Mouse (Mus musculus) MEL (cell line): ENCODE measurements around the gene Pax6. TPM values are rescaled to one million over a fixed set of nuclear protein-coding genes. Genes with fewer than 3 reads are reported as not detected.
A peak's percentile ranks its signal among the peaks of the same experiment; 100 is the strongest.

ENCODE experiments used
- DNase-seq: peaks from one replicate; pipeline ENCODE4 v3.0.0; 2011; ENCODE audit warnings: low read depth, low spot score
- H3K27ac ChIP-seq: 2 replicates; pipeline ENCODE4 v1.5.1; 2012; ENCODE audit warnings: low read depth, mild to moderate bottlenecking, control low read depth, low read length, moderate library complexity; ENCODE audit not compliant: control insufficient read depth
- H3K27me3 ChIP-seq, 2 experiments: fragments of 150-350 bp in 1 of 2; sonication (generic) in 1 of 2; 2 replicates each; pipeline ENCODE4 v1.6.1; 2012; ENCODE audit warnings: low read length in 2 of 2, mild to moderate bottlenecking in 2 of 2, improper control_type of control experiment in 1 of 2, moderate library complexity in 1 of 2; ENCODE audit not compliant: insufficient read depth in 2 of 2, control insufficient read depth in 1 of 2
- H3K36me3 ChIP-seq, 2 experiments: 2 replicates each; pipeline ENCODE4 v1.6.1; 2012 to 2014; ENCODE audit warnings: low read length in 2 of 2, improper control_type of control experiment in 1 of 2, inconsistent platforms in 1 of 2, mild to moderate bottlenecking in 1 of 2; ENCODE audit not compliant: insufficient read depth in 2 of 2, control insufficient read depth in 1 of 2
- H3K4me1 ChIP-seq, 2 experiments: fragments of 150-350 bp in 1 of 2; sonication (generic) in 1 of 2; 2 replicates each; pipeline ENCODE4 v1.6.1; 2012; ENCODE audit warnings: low read length in 2 of 2, improper control_type of control experiment in 1 of 2, mild to moderate bottlenecking in 1 of 2; ENCODE audit not compliant: insufficient read depth in 2 of 2, control insufficient read depth in 1 of 2
- H3K4me3 ChIP-seq, 2 experiments: fragments of 150-350 bp in 1 of 2; sonication (generic) in 1 of 2; 2 replicates each; pipeline ENCODE4 v1.5.1; 2012; ENCODE audit warnings: low read depth in 2 of 2, low read length in 2 of 2, mild to moderate bottlenecking in 2 of 2, moderate library complexity in 2 of 2, control low read depth in 1 of 2, improper control_type of control experiment in 1 of 2; ENCODE audit not compliant: control insufficient read depth in 1 of 2, insufficient read depth in 1 of 2
- H3K79me2 ChIP-seq: 2 replicates; pipeline ENCODE4 v1.6.1; 2012; ENCODE audit warnings: mild to moderate bottlenecking, low read length, moderate library complexity; ENCODE audit not compliant: control insufficient read depth, poor library complexity, insufficient read depth
- H3K9ac ChIP-seq: 2 replicates; pipeline ENCODE4 v1.6.1; 2012; ENCODE audit warnings: low read depth, mild to moderate bottlenecking, control low read depth, low read length, moderate library complexity; ENCODE audit not compliant: control insufficient read depth, poor library complexity, severe bottlenecking
- H3K9me3 ChIP-seq: fragments of 150-350 bp; sonication (generic); replicated peaks from 2 replicates; pipeline ENCODE4 v1.6.1; 2012; ENCODE audit warnings: mild to moderate bottlenecking, low read length, improper control_type of control experiment, moderate library complexity; ENCODE audit not compliant: insufficient read depth
- BHLHE40 ChIP-seq: IDR thresholded peaks from 2 replicates; pipeline ENCODE4 v1.6.1; 2012; ENCODE audit warnings: low read depth, mild to moderate bottlenecking, inconsistent platforms, low read length, improper control_type of control experiment, borderline replicate concordance
- CHD1 ChIP-seq: IDR thresholded peaks from 2 replicates; pipeline ENCODE4 v1.6.1; 2012; ENCODE audit warnings: low read depth, mild to moderate bottlenecking, inconsistent platforms, low read length, improper control_type of control experiment
- E2F4 ChIP-seq: IDR thresholded peaks from 2 replicates; pipeline ENCODE4 v1.6.1; 2011; ENCODE audit warnings: low read depth, low read length, improper control_type of control experiment, borderline replicate concordance
- ELF1 ChIP-seq: IDR thresholded peaks from 2 replicates; pipeline ENCODE4 v1.6.1; 2014; ENCODE audit warnings: low read depth, mild to moderate bottlenecking, inconsistent platforms, low read length, improper control_type of control experiment, moderate library complexity
- EP300 ChIP-seq, 2 experiments: IDR thresholded peaks; 2 replicates each; pipeline ENCODE4 v1.6.1; 2011; ENCODE audit warnings: improper control_type of control experiment in 2 of 2, low read length in 2 of 2, low read depth in 1 of 2, mild to moderate bottlenecking in 1 of 2
- ETS1 ChIP-seq: IDR thresholded peaks from 2 replicates; pipeline ENCODE4 v1.6.1; 2012; ENCODE audit warnings: low read depth, mild to moderate bottlenecking, inconsistent platforms, low read length, improper control_type of control experiment, moderate library complexity
- GATA1 ChIP-seq: IDR thresholded peaks from 2 replicates; pipeline ENCODE4 v1.6.1; 2011; ENCODE audit warnings: low read depth, low read length, improper control_type of control experiment
- HCFC1 ChIP-seq: IDR thresholded peaks from 2 replicates; pipeline ENCODE4 v1.6.1; 2012; ENCODE audit warnings: low read depth, mild to moderate bottlenecking, inconsistent platforms, low read length, improper control_type of control experiment, moderate library complexity
- KAT2A ChIP-seq: conservative IDR thresholded peaks from 2 replicates; pipeline ENCODE4 v1.6.1; 2012; ENCODE audit warnings: low read depth, low read length, improper control_type of control experiment, inconsistent platforms
- MAX ChIP-seq: IDR thresholded peaks from 2 replicates; pipeline ENCODE4 v1.6.1; 2011; ENCODE audit warnings: low read length, improper control_type of control experiment
- MYC ChIP-seq: IDR thresholded peaks from 2 replicates; pipeline ENCODE4 v1.6.1; 2011; ENCODE audit warnings: low read depth, mild to moderate bottlenecking, low read length, improper control_type of control experiment, moderate library complexity
- NRF1 ChIP-seq: IDR thresholded peaks from 2 replicates; pipeline ENCODE4 v1.6.1; 2014; ENCODE audit warnings: low read depth, mild to moderate bottlenecking, inconsistent platforms, low read length, improper control_type of control experiment, moderate library complexity; ENCODE audit not compliant: poor library complexity, insufficient read depth, severe bottlenecking
- POLR2A ChIP-seq, 2 experiments: IDR thresholded peaks; 2 replicates each; pipeline ENCODE4 v1.6.1; 2011 to 2012; ENCODE audit warnings: low read length in 2 of 2, mild to moderate bottlenecking in 2 of 2, control low read depth in 1 of 2, improper control_type of control experiment in 1 of 2, low read depth in 1 of 2, moderate library complexity in 1 of 2; ENCODE audit not compliant: control insufficient read depth in 1 of 2, insufficient read depth in 1 of 2, poor library complexity in 1 of 2
- POLR2AphosphoS2 ChIP-seq: IDR thresholded peaks from 2 replicates; pipeline ENCODE4 v1.6.1; 2011; ENCODE audit warnings: low read length, improper control_type of control experiment
- POLR2AphosphoS5 ChIP-seq: IDR thresholded peaks from 2 replicates; pipeline ENCODE4 v1.6.1; 2012; ENCODE audit warnings: low read depth, borderline replicate concordance, mild to moderate bottlenecking, inconsistent platforms, low read length, moderate library complexity, mixed read lengths
- RAD21 ChIP-seq: IDR thresholded peaks from 2 replicates; pipeline ENCODE4 v1.6.1; 2011; ENCODE audit warnings: mild to moderate bottlenecking, low read depth, low read length, improper control_type of control experiment
- RCOR1 ChIP-seq: IDR thresholded peaks from 2 replicates; pipeline ENCODE4 v1.6.1; 2012; ENCODE audit warnings: low read depth, mild to moderate bottlenecking, inconsistent platforms, low read length, improper control_type of control experiment
- SIN3A ChIP-seq: IDR thresholded peaks from 2 replicates; pipeline ENCODE4 v1.6.1; 2012; ENCODE audit warnings: low read length, improper control_type of control experiment, inconsistent platforms
- SMC3 ChIP-seq: IDR thresholded peaks from 2 replicates; pipeline ENCODE4 v1.6.1; 2011; ENCODE audit warnings: low read depth, low read length, improper control_type of control experiment
- TAL1 ChIP-seq: IDR thresholded peaks from 2 replicates; pipeline ENCODE4 v1.6.1; 2012; ENCODE audit warnings: mild to moderate bottlenecking, inconsistent platforms, low read length, moderate library complexity, mixed read lengths
- TBP ChIP-seq: IDR thresholded peaks from 2 replicates; pipeline ENCODE4 v1.8.0; 2011; ENCODE audit warnings: low read depth, low read length, improper control_type of control experiment
- TCF12 ChIP-seq: IDR thresholded peaks from 2 replicates; pipeline ENCODE4 v1.6.1; 2014; ENCODE audit warnings: low read depth, mild to moderate bottlenecking, inconsistent platforms, low read length, improper control_type of control experiment, moderate library complexity
- USF2 ChIP-seq, 2 experiments: IDR thresholded peaks; 2 replicates each; pipeline ENCODE4 v1.6.1; 2011 to 2012; ENCODE audit warnings: improper control_type of control experiment in 2 of 2, low read length in 2 of 2, borderline replicate concordance in 1 of 2, inconsistent platforms in 1 of 2, low read depth in 1 of 2, mild to moderate bottlenecking in 1 of 2; ENCODE audit not compliant: insufficient read depth in 1 of 2
- ZMIZ1 ChIP-seq: IDR thresholded peaks from 2 replicates; pipeline ENCODE4 v1.6.1; 2012; ENCODE audit warnings: low read depth, mild to moderate bottlenecking, inconsistent platforms, low read length, improper control_type of control experiment, moderate library complexity
- ZNF384 ChIP-seq: IDR thresholded peaks from 2 replicates; pipeline ENCODE4 v1.6.1; 2012; ENCODE audit warnings: low read depth, mild to moderate bottlenecking, inconsistent platforms, low read length, improper control_type of control experiment
- polyA plus RNA-seq, 2 experiments: library from polyadenylated mRNA; stranded (reverse) in 1 of 2; unstranded in 1 of 2; fragments of >175 nt in 1 of 2; fragments of >200 nt in 1 of 2; gene quantifications; 2 replicates each; pipeline versions ENCODE4 v1.2.1 to v1.2.4; 2012; ENCODE audit warnings: low replicate concordance in 2 of 2, low read depth in 1 of 2; ENCODE audit not compliant: insufficient read length in 2 of 2, insufficient read depth in 1 of 2, missing spikeins in 1 of 2
- total RNA-seq: library from RNA; depleted of rRNA; stranded (reverse); fragments of 300-350 nt; gene quantifications from 2 replicates; pipeline ENCODE4 v1.2.3, GENCODE M21; 2012

Gene Pax6
- total and polyA plus RNA-seq, 3 experiments: 7.5 to 17.6 TPM; not detected in 1

DNA sequence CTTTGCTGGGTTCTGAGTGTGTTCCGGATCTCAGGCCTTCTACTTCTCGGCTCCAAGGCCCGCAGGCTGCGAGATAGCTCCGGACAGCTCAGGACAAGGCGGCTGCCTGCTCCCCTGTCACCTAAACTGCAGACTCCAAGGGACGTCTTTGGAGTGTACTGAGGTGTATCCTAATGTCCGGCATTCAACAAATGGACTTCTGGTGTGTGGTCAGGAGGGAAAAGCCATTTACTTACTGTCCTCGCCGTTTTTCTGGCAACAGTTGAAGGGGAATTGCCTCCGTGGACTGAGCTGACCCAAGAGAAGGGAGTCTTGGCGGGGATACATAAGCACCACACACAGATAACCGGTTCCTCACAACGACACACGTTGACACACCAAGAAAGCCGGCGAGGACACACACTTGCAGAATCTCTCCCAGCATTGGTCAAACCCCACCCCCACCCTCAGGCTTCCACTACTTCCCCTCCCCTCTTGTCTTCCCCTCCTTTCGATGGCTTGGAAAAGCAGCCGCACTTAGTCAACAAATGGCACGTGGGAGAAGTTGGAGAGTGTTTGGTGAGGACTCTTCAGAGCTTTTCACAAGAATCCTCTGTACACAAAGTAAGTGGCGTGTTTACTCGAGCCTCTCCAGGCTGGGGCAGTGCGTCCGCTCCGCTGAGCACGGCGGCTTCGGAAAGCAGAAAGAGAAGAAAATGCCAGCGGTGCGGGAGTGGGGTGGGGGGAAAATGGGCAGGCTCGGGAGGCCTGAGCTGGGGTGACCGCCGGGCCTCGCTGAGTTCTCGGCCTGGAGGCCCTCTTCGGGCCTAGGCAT lies 5.6 kb downstream of the Pax6 start:
- peaks cover 12% of the 10 kb centered on the region for H3K79me2 ChIP-seq
- H3K27me3 ChIP-seq: no peaks in the 10 kb centered on the region
- TF ChIP-seq SIN3A (no peak), POLR2A (IDR thresholded peaks at IDR 0.05; ENCODE audit: control insufficient read depth in 1 of 2, insufficient read depth in 1 of 2, low read depth in 1 of 2, low read length in 2 of 2, poor library complexity in 1 of 2) (no peak), ZNF384 (no peak), POLR2AphosphoS5 (no peak), ELF1 (no peak), NRF1 (no peak), GATA1 (no peak), RCOR1 (no peak), CHD1 (no peak)
- peak overlapping the region; percentile 42 to 54; a peak in 3 of 4 replicates for H3K4me3 ChIP-seq
- DNase-seq: peak; percentile 7
- peak overlapping the region; percentile 77 for H3K9ac ChIP-seq
- H3K9me3 ChIP-seq: no peaks in the 10 kb centered on the region
- H3K27ac ChIP-seq: no peak overlapping the region
- H3K36me3 ChIP-seq: peaks cover 0 to 7% of the 10 kb centered on the region in 2 experiments; a peak in 2 of 4 replicates
- peaks cover 0 to 6% of the 10 kb centered on the region in 2 experiments; a peak in 3 of 4 replicates for H3K4me1 ChIP-seq

DNA sequence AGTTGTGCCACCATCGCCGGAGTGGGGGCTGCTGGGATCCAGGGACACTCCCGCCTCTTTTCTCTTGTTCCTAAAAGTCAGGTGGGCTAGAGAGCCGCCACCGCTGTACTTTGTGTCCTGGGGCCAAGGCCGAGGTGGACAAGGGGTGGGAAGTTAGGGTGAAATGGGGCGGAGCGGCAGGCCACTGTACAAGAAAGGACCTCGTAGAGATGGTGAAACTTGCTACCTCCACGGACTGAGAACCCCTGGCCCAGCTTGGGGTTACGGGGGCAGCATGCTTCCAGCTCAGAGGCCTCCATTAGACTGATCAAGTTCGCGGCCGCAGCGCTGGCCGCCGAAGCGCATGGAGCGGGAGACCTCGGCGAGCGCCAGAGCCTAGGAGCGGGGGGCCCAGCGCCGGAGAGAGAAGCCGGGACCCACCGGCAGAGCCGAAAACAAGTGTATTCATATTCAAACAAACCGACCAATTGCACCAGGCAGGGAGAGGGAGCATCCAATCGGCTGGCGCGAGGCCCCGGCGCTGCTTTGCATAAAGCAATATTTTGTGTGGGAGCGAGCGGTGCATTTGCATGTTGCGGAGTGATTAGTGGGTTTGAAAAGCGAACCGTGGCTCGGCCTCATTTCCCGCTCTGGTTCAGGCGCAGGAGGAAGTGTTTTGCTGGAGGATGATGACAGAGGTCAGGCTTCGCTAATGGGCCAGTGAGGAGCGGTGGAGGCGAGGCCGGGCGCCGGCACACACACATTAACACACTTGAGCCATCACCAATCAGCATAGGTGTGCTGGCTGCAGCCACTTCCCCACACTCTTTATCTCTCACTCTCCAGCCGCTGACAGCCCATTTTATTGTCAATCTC lies 6.4 kb downstream of the Pax6 start:
- Histone ChIP-seq H3K9me3 (no peaks in the 10 kb centered on the region), H3K79me2 (peaks cover 12% of the 10 kb centered on the region), H3K27me3 (no peaks in the 10 kb centered on the region), H3K9ac (peak overlapping the region; percentile 92), H3K4me1 (peaks cover 0 to 10% of the 10 kb centered on the region in 2 experiments; a peak in 3 of 4 replicates), H3K27ac (peak overlapping the region; percentile 98), H3K4me3 (peak overlapping the region; percentile 76 to 78), H3K36me3 (peaks cover 0 to 12% of the 10 kb centered on the region in 2 experiments; a peak in 2 of 4 replicates)
- DNase-seq: peak; percentile 96
- TF ChIP-seq TBP (peak; percentile 63), USF2 (IDR thresholded peaks at IDR 0.05; ENCODE audit: borderline replicate concordance in 1 of 2, insufficient read depth in 1 of 2, low read depth in 1 of 2, low read length in 2 of 2) (no peak), SMC3 (no peak), TAL1 (peak; percentile 72), POLR2AphosphoS2 (peak; percentile 18; the same call in 1 of the 2 replicates), EP300 (IDR thresholded peaks at IDR 0.05; ENCODE audit: low read depth in 1 of 2, low read length in 2 of 2) (peak; percentile 19 to 48; a peak in 2 of 4 replicates), HCFC1 (peak; percentile 62; the same call in 1 of the 2 replicates), TCF12 (peak; percentile 55; the same call in 1 of the 2 replicates), ZMIZ1 (peak; percentile 25; the same call in 1 of the 2 replicates), E2F4 (peak; percentile 92), KAT2A (no peak), POLR2AphosphoS5 (no peak), ETS1 (peak; percentile 60; the same call in 1 of the 2 replicates), BHLHE40 (0 out of 2 replicates have a peak, but pooled peaks have one; percentile 30), MAX (peak; percentile 62; the same call in 1 of the 2 replicates), GATA1 (peak; percentile 54), SIN3A (peak; percentile 68), RCOR1 (peak; percentile 87), MYC (peak; percentile 65; the same call in 1 of the 2 replicates), POLR2A (IDR thresholded peaks at IDR 0.05; ENCODE audit: control insufficient read depth in 1 of 2, insufficient read depth in 1 of 2, low read depth in 1 of 2, low read length in 2 of 2, poor library complexity in 1 of 2) (peak; percentile 40 to 61; a peak in 3 of 4 replicates), ELF1 (peak; percentile 51; the same call in 1 of the 2 replicates), RAD21 (no peak)
